Mouse (Mus musculus): ENCODE results near the gene Npff. TPM values are rescaled to one million over a fixed set of nuclear protein-coding genes. Genes with fewer than 3 reads are reported as not detected.
A peak's percentile ranks its signal among the peaks of the same experiment; 100 is the strongest.

The Npff gene
- polyA plus RNA-seq, 1 experiment: 0.94 TPM

- H3ac ChIP-seq (ENCODE audit: control insufficient read depth, insufficient read length, low read depth): no peak overlapping the region
- no peak for TF ChIP-seq MYOD1 (IDR thresholded peaks at IDR 0.05; ENCODE audit: control insufficient read depth, insufficient read length, low read depth)
- TF ChIP-seq CEBPB (IDR thresholded peaks at IDR 0.05; ENCODE audit: low read depth): peak; percentile 22
- H3K36me3 ChIP-seq (ENCODE audit: control insufficient read depth, insufficient read depth): peaks cover 89% of the 10 kb centered on the region
- no peaks in the 10 kb centered on the region for H3K27me3 ChIP-seq (ENCODE audit: control insufficient read depth, insufficient read depth, insufficient read length)
- H3K79me3 ChIP-seq (ENCODE audit: low read depth): peaks cover 4% of the 10 kb centered on the region
- H3K79me2 ChIP-seq (ENCODE audit: control insufficient read depth, insufficient read depth): peaks cover 11% of the 10 kb centered on the region
- no peak overlapping the region for H3K4me3 ChIP-seq (ENCODE audit: insufficient read depth, poor library complexity, severe bottlenecking)
These were observed 22.4 kb downstream of the Npff start for GRCm38 (mm10) chr15:102502254-102502840.

- no peaks in the 10 kb centered on the region for H3K27me3 ChIP-seq (ENCODE audit: control insufficient read depth, insufficient read depth, insufficient read length)
- no peak overlapping the region for H3ac ChIP-seq (ENCODE audit: control insufficient read depth, insufficient read length, low read depth)
- peaks cover 22% of the 10 kb centered on the region for H3K79me2 ChIP-seq (ENCODE audit: control insufficient read depth, insufficient read depth)
- no peak overlapping the region for H3K4me3 ChIP-seq (ENCODE audit: insufficient read depth, poor library complexity, severe bottlenecking)
- peaks cover 93% of the 10 kb centered on the region for H3K36me3 ChIP-seq (ENCODE audit: control insufficient read depth, insufficient read depth)
- H3K79me3 ChIP-seq (ENCODE audit: low read depth): peaks cover 10% of the 10 kb centered on the region
- TF ChIP-seq CEBPB (IDR thresholded peaks at IDR 0.05; ENCODE audit: low read depth) (no peak), FOSL1 (IDR thresholded peaks at IDR 0.05; ENCODE audit: insufficient read depth, low read length, poor library complexity, severe bottlenecking) (no peak), MYOG (IDR thresholded peaks at IDR 0.05; ENCODE audit: control insufficient read depth, extremely low read depth, insufficient read length) (no peak), CTCF (IDR thresholded peaks at IDR 0.05; ENCODE audit: control insufficient read depth, insufficient read depth, insufficient read length) (no peak), MAX (IDR thresholded peaks at IDR 0.05) (no peak), MYOD1 (IDR thresholded peaks at IDR 0.05; ENCODE audit: control insufficient read depth, insufficient read length, low read depth) (no peak), USF1 (IDR thresholded peaks at IDR 0.05; ENCODE audit: low read depth) (no peak)
These were observed 23.5 kb downstream of the Npff start for GRCm38 (mm10) chr15:102501084-102501814.

GRCm38 (mm10) chr15:102500479-102500878 lies 24.3 kb downstream of the Npff start:
- peaks cover 17% of the 10 kb centered on the region for H3K79me3 ChIP-seq (ENCODE audit: low read depth)
- H3K4me3 ChIP-seq (ENCODE audit: insufficient read depth, poor library complexity, severe bottlenecking): no peak overlapping the region
- peaks cover 29% of the 10 kb centered on the region for H3K79me2 ChIP-seq (ENCODE audit: control insufficient read depth, insufficient read depth)
- H3ac ChIP-seq (ENCODE audit: control insufficient read depth, insufficient read length, low read depth): no peak overlapping the region
- no peaks in the 10 kb centered on the region for H3K27me3 ChIP-seq (ENCODE audit: control insufficient read depth, insufficient read depth, insufficient read length)
- H3K36me3 ChIP-seq (ENCODE audit: control insufficient read depth, insufficient read depth): peaks cover 97% of the 10 kb centered on the region
- no peak for TF ChIP-seq CTCF (IDR thresholded peaks at IDR 0.05; ENCODE audit: control insufficient read depth, insufficient read depth, insufficient read length)

GRCm38 (mm10) chr15:102499851-102500250 lies 24.9 kb downstream of the Npff start:
- peaks cover 36% of the 10 kb centered on the region for H3K79me2 ChIP-seq (ENCODE audit: control insufficient read depth, insufficient read depth)
- peaks cover 99% of the 10 kb centered on the region for H3K36me3 ChIP-seq (ENCODE audit: control insufficient read depth, insufficient read depth)
- no peak overlapping the region for H3ac ChIP-seq (ENCODE audit: control insufficient read depth, insufficient read length, low read depth)
- peaks cover 23% of the 10 kb centered on the region for H3K79me3 ChIP-seq (ENCODE audit: low read depth)
- no peak overlapping the region for H3K4me3 ChIP-seq (ENCODE audit: insufficient read depth, poor library complexity, severe bottlenecking)
- TF ChIP-seq MYOG (IDR thresholded peaks at IDR 0.05; ENCODE audit: control insufficient read depth, extremely low read depth, insufficient read length) (no peak), MYOD1 (IDR thresholded peaks at IDR 0.05; ENCODE audit: control insufficient read depth, insufficient read length, low read depth) (no peak), MAX (IDR thresholded peaks at IDR 0.05) (no peak), FOSL1 (IDR thresholded peaks at IDR 0.05; ENCODE audit: insufficient read depth, low read length, poor library complexity, severe bottlenecking) (no peak)
- H3K27me3 ChIP-seq (ENCODE audit: control insufficient read depth, insufficient read depth, insufficient read length): no peaks in the 10 kb centered on the region

- peaks cover 28% of the 10 kb centered on the region for H3K79me3 ChIP-seq (ENCODE audit: low read depth)
- H3K79me2 ChIP-seq (ENCODE audit: control insufficient read depth, insufficient read depth): peaks cover 40% of the 10 kb centered on the region
- peaks cover 99% of the 10 kb centered on the region for H3K36me3 ChIP-seq (ENCODE audit: control insufficient read depth, insufficient read depth)
- no peak overlapping the region for H3ac ChIP-seq (ENCODE audit: control insufficient read depth, insufficient read length, low read depth)
- TF ChIP-seq CTCF (IDR thresholded peaks at IDR 0.05; ENCODE audit: control insufficient read depth, insufficient read depth, insufficient read length): no peak
- no peak overlapping the region for H3K4me3 ChIP-seq (ENCODE audit: insufficient read depth, poor library complexity, severe bottlenecking)
- H3K27me3 ChIP-seq (ENCODE audit: control insufficient read depth, insufficient read depth, insufficient read length): no peaks in the 10 kb centered on the region
These were observed 25.4 kb downstream of the Npff start for GRCm38 (mm10) chr15:102499370-102499769.

- H3K36me3 ChIP-seq (ENCODE audit: control insufficient read depth, insufficient read depth): peaks cover 99% of the 10 kb centered on the region
- no peak overlapping the region for H3K4me3 ChIP-seq (ENCODE audit: insufficient read depth, poor library complexity, severe bottlenecking)
- peaks cover 38% of the 10 kb centered on the region for H3K79me3 ChIP-seq (ENCODE audit: low read depth)
- peaks cover 51% of the 10 kb centered on the region for H3K79me2 ChIP-seq (ENCODE audit: control insufficient read depth, insufficient read depth)
- no peaks in the 10 kb centered on the region for H3K27me3 ChIP-seq (ENCODE audit: control insufficient read depth, insufficient read depth, insufficient read length)
- TF ChIP-seq MYOD1 (IDR thresholded peaks at IDR 0.05; ENCODE audit: control insufficient read depth, insufficient read length, low read depth): no peak
- no peak for TF ChIP-seq MYOG (IDR thresholded peaks at IDR 0.05; ENCODE audit: control insufficient read depth, extremely low read depth, insufficient read length)
- TF ChIP-seq CTCF (IDR thresholded peaks at IDR 0.05; ENCODE audit: control insufficient read depth, insufficient read depth, insufficient read length): no peak
- no peak for TF ChIP-seq USF1 (IDR thresholded peaks at IDR 0.05; ENCODE audit: low read depth)
- no peak for TF ChIP-seq CEBPB (IDR thresholded peaks at IDR 0.05; ENCODE audit: low read depth)
- TF ChIP-seq FOSL1 (IDR thresholded peaks at IDR 0.05; ENCODE audit: insufficient read depth, low read length, poor library complexity, severe bottlenecking): no peak
- TF ChIP-seq MAX (IDR thresholded peaks at IDR 0.05): no peak
- H3ac ChIP-seq (ENCODE audit: control insufficient read depth, insufficient read length, low read depth): no peak overlapping the region
These were observed 26.4 kb downstream of the Npff start for GRCm38 (mm10) chr15:102498322-102498721.

Measured in C2C12 (cell line).